Mouse (Mus musculus) neural tube, embryonic 10.5 days (tissue): ENCODE results near the gene Phospho1.

Source experiments
- DNase-seq: peaks from one replicate; pipeline ENCODE4 v3.0.0-alpha.2; 2017; ENCODE audit warnings: low spot score; ENCODE audit errors: extremely low spot score

The Phospho1 gene

GRCm38 (mm10) chr11:95824071-95824876 lies at the start of gene Phospho1:
Gene Phospho1, plus strand, starts transcription at chr11:95824499.
- DNase-seq: peak; percentile 92

- DNase-seq: no peak
These were observed 46.7 kb upstream of the Phospho1 start for GRCm38 (mm10) chr11:95777323-95778297.

GRCm38 (mm10) chr11:95778831-95779251 lies 45.5 kb upstream of the Phospho1 start:
- no peak for DNase-seq

- DNase-seq: no peak
These were observed 44.9 kb upstream of the Phospho1 start for GRCm38 (mm10) chr11:95779366-95779765.

GRCm38 (mm10) chr11:95780480-95780879 lies 43.8 kb upstream of the Phospho1 start:
- no peak for DNase-seq

- DNase-seq: no peak
These were observed 42.7 kb upstream of the Phospho1 start for GRCm38 (mm10) chr11:95781557-95781956.

GRCm38 (mm10) chr11:95783457-95783856 lies 40.8 kb upstream of the Phospho1 start:
- DNase-seq: no peak

GRCm38 (mm10) chr11:95783958-95784357 lies 40.3 kb upstream of the Phospho1 start:
- no peak for DNase-seq

GRCm38 (mm10) chr11:95785675-95786074 lies 38.6 kb upstream of the Phospho1 start:
- no peak for DNase-seq

- DNase-seq: no peak
These were observed 37.8 kb upstream of the Phospho1 start for GRCm38 (mm10) chr11:95786511-95786910.

GRCm38 (mm10) chr11:95789451-95789891 lies 34.8 kb upstream of the Phospho1 start:
- no peak for DNase-seq

- no peak for DNase-seq
These were observed 32.5 kb upstream of the Phospho1 start for GRCm38 (mm10) chr11:95791787-95792186.

GRCm38 (mm10) chr11:95792950-95793509 lies 31.3 kb upstream of the Phospho1 start:
- no peak for DNase-seq

- no peak for DNase-seq
These were observed 30.1 kb upstream of the Phospho1 start for GRCm38 (mm10) chr11:95794201-95794600.

- no peak for DNase-seq
These were observed 28.7 kb upstream of the Phospho1 start for GRCm38 (mm10) chr11:95795582-95795981.

GRCm38 (mm10) chr11:95805010-95805409 lies 19.3 kb upstream of the Phospho1 start:
- no peak for DNase-seq

GRCm38 (mm10) chr11:95805527-95805926 lies 18.8 kb upstream of the Phospho1 start:
- DNase-seq: no peak

- DNase-seq: no peak
These were observed 16.4 kb upstream of the Phospho1 start for GRCm38 (mm10) chr11:95807884-95808283.

GRCm38 (mm10) chr11:95808448-95809011 lies 15.8 kb upstream of the Phospho1 start:
- no peak for DNase-seq

- DNase-seq: no peak
These were observed 14.7 kb upstream of the Phospho1 start for GRCm38 (mm10) chr11:95809603-95810002.

GRCm38 (mm10) chr11:95810828-95811227 lies 13.5 kb upstream of the Phospho1 start:
- DNase-seq: no peak
